Mouse (Mus musculus): ENCODE measurements around the gene Gm20388.

DNA sequence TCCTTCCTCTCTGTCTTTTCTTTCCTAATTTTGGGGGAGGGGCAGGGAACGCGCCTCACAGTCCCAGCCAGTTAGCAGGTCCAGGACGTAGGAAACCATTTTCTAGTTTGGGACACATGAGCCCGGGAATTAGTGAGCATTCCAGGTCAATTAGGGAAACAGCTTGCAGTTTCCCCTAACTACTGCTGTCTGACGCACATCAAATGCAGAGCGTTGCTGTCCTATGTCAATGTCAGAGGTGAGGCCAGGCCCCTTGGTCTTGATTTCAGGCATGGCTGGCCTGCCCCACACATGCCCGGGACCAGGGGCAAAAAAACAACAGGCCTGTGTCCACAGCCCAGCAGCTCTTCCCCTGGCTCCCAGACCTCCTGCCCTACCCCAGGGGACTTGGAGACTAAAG is 1259.5 kb downstream of the Gm20388 start:
- no peak for TF ChIP-seq CTCF (IDR thresholded peaks at IDR 0.05; ENCODE audit: low read depth, low read length)
- no peak for TF ChIP-seq POLR2AphosphoS5 (IDR thresholded peaks at IDR 0.05; ENCODE audit: insufficient replicate concordance, low read depth, low read length)

Measured in G1E (cell line).